Mouse (Mus musculus): ENCODE data around the gene Ap5s1. TPM values are rescaled to one million over a fixed set of nuclear protein-coding genes. Genes with fewer than 3 reads are reported as not detected.

Ap5s1 gene
- polyA plus RNA-seq, 1 experiment from 2014 or later = 36.1 TPM

DNA sequence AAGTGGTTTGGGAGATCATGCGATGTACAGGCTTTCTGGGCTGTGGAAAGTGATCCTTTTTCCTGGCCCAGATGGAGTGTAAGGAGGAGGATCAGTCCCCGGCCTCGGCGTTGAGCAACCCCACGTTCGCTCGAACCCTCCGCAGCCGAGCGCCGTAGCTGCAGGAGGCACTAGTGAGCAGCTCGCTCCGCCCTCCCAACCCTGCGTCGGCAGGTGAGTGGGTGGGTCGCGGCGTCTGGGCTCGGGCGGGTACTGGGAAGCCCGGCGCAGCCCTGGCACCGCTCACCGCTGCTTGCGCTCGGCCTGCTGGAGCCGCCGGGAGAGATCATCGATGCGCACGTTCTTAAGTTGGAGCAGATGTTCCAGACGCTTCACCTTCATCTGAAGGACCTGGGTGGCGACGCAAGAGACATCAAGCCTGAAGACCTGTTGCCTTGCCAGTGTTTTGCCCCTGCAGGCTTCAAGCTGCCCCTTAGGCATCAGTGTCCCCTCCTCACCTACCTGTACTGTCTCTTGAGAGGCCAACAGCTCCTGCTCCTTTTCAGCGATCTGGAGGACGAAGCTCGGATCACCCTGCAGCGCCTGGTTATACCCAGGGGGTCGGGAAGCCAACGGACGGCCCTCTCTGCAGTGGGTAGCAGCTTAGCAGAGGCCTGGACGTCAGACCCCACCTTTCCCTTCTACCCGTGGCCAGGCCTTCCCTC, 35.3 kb upstream of the Ap5s1 start:
- Histone ChIP-seq H3K36me3 (ENCODE audit: control insufficient read depth, insufficient read depth, low read length) (no peaks in the 10 kb centered on the region), H3K9ac (ENCODE audit: low read depth, low read length) (no peak overlapping the region), H3K9me3 (ENCODE audit: control insufficient read depth, low read length) (no peaks in the 10 kb centered on the region), H3K4me1 (ENCODE audit: control insufficient read depth, insufficient read depth, low read depth, low read length) (peaks cover 17% of the 10 kb centered on the region), H3K4me2 (ENCODE audit: low read length) (peak overlapping the region; percentile 40), H3K4me3 (ENCODE audit: low read length) (peak overlapping the region; percentile 8; the same call in 1 of the 2 replicates), H3K27ac (ENCODE audit: low read depth, low read length) (no peak overlapping the region), H3K27me3 (replicated peaks; ENCODE audit: control insufficient read depth, insufficient read depth, low read length) (peaks cover 15% of the 10 kb centered on the region)
- whole genome bisulfite sequencing = 13% methylated on average over 43 of the region's 43 CpGs
- no peak for ATAC-seq

DNA sequence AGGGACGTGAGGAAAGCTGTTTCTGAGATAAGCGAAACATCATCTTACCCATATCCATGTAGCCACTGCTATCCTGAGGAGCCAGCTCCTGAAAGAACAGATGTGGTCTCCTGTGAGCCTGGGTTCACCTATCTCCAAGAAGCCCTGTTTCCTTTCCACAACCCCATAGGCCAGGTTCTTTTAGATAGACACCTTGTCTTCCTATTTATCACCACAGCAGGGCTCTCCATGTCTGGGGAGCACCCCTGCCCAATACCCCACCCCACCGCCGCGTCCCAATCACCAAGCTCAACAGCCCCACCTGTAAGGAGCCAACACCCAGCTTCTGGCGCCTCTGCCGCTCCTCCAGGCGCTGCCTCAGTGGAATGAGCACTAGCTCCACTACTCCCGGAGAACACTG, 34.6 kb upstream of the Ap5s1 start:
- Histone ChIP-seq H3K36me3 (ENCODE audit: control insufficient read depth, insufficient read depth, low read length) (no peaks in the 10 kb centered on the region), H3K4me1 (ENCODE audit: control insufficient read depth, insufficient read depth, low read depth, low read length) (peaks cover 24% of the 10 kb centered on the region), H3K4me3 (ENCODE audit: low read length) (no peak overlapping the region), H3K9me3 (ENCODE audit: control insufficient read depth, low read length) (no peaks in the 10 kb centered on the region), H3K9ac (ENCODE audit: low read depth, low read length) (no peak overlapping the region), H3K27me3 (replicated peaks; ENCODE audit: control insufficient read depth, insufficient read depth, low read length) (peaks cover 15% of the 10 kb centered on the region), H3K27ac (ENCODE audit: low read depth, low read length) (no peak overlapping the region), H3K4me2 (ENCODE audit: low read length) (no peak overlapping the region)
- no peak for ATAC-seq
- WGBS = 54% methylated on average over 9 of the region's 9 CpGs

GRCm38 (mm10) chr2:131174700-131175099, 32.2 kb upstream of the Ap5s1 start:
- 4% methylated on average over 11 of the region's 11 CpGs for WGBS
- peaks cover 15% of the 10 kb centered on the region for H3K27me3 ChIP-seq (replicated peaks; ENCODE audit: control insufficient read depth, insufficient read depth, low read length)
- H3K36me3 ChIP-seq (ENCODE audit: control insufficient read depth, insufficient read depth, low read length) = no peaks in the 10 kb centered on the region
- H3K4me3 ChIP-seq (ENCODE audit: low read length) = peak overlapping the region; percentile 53
- no peaks in the 10 kb centered on the region for H3K9me3 ChIP-seq (ENCODE audit: control insufficient read depth, low read length)
- H3K27ac ChIP-seq (ENCODE audit: low read depth, low read length) = peak overlapping the region; percentile 42; the same call in 1 of the 2 replicates
- H3K4me2 ChIP-seq (ENCODE audit: low read length) = peak overlapping the region; percentile 98
- peak; percentile 64 for ATAC-seq
- peaks cover 41% of the 10 kb centered on the region for H3K4me1 ChIP-seq (ENCODE audit: control insufficient read depth, insufficient read depth, low read depth, low read length)
- peak overlapping the region; percentile 55 for H3K9ac ChIP-seq (ENCODE audit: low read depth, low read length)

DNA sequence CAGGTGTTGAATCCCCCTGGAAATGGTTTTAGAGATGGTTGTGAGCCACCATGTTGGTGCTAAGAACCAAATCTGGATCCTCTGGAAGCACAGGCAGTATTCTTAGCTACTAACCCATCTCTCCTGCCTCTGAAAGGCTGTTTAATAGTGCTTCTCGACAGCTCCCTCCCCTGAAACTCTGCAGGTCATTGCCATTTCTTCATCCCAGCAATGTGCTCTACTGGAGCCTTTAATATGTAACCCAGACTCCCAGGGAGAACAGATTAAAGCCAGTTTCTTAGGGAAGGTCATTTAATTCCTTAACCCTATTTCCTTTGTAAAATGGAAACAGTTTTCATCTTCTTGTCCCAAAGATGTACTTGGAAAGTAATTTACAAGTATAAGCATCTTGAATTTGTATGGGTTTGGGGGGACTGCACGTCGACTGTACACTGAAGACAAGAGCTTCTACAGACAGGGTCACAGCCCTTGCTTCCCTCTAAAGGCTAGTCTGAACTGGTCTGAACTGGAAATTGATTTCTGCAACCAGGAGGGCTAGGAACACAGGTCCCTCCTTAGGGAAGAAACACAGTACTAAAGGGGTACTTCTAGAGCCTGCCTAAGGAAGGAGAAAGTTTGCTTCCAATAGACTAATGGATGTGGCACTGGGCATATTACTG, 31.5 kb upstream of the Ap5s1 start:
- Histone ChIP-seq H3K4me2 (ENCODE audit: low read length) (no peak overlapping the region), H3K9ac (ENCODE audit: low read depth, low read length) (no peak overlapping the region), H3K27ac (ENCODE audit: low read depth, low read length) (peak overlapping the region; percentile 42; the same call in 1 of the 2 replicates), H3K27me3 (replicated peaks; ENCODE audit: control insufficient read depth, insufficient read depth, low read length) (peaks cover 15% of the 10 kb centered on the region), H3K4me1 (ENCODE audit: control insufficient read depth, insufficient read depth, low read depth, low read length) (peaks cover 41% of the 10 kb centered on the region), H3K36me3 (ENCODE audit: control insufficient read depth, insufficient read depth, low read length) (no peaks in the 10 kb centered on the region), H3K9me3 (ENCODE audit: control insufficient read depth, low read length) (no peaks in the 10 kb centered on the region), H3K4me3 (ENCODE audit: low read length) (no peak overlapping the region)
- ATAC-seq = no peak
- WGBS = 59% methylated on average over 3 of the region's 3 CpGs

- no peak for ATAC-seq
- no peak overlapping the region for H3K27ac ChIP-seq (ENCODE audit: low read depth, low read length)
- no peaks in the 10 kb centered on the region for H3K9me3 ChIP-seq (ENCODE audit: control insufficient read depth, low read length)
- H3K9ac ChIP-seq (ENCODE audit: low read depth, low read length) = no peak overlapping the region
- 100% methylated on average over 1 of the region's 1 CpGs for WGBS
- H3K4me3 ChIP-seq (ENCODE audit: low read length) = no peak overlapping the region
- peaks cover 41% of the 10 kb centered on the region for H3K4me1 ChIP-seq (ENCODE audit: control insufficient read depth, insufficient read depth, low read depth, low read length)
- H3K36me3 ChIP-seq (ENCODE audit: control insufficient read depth, insufficient read depth, low read length) = no peaks in the 10 kb centered on the region
- peaks cover 15% of the 10 kb centered on the region for H3K27me3 ChIP-seq (replicated peaks; ENCODE audit: control insufficient read depth, insufficient read depth, low read length)
- no peak overlapping the region for H3K4me2 ChIP-seq (ENCODE audit: low read length)
Observed at GRCm38 (mm10) chr2:131175945-131176309, 31.0 kb upstream of the Ap5s1 start.

GRCm38 (mm10) chr2:131176491-131176890, 30.4 kb upstream of the Ap5s1 start:
- Histone ChIP-seq H3K4me1 (ENCODE audit: control insufficient read depth, insufficient read depth, low read depth, low read length) (peaks cover 41% of the 10 kb centered on the region), H3K9me3 (ENCODE audit: control insufficient read depth, low read length) (no peaks in the 10 kb centered on the region), H3K4me2 (ENCODE audit: low read length) (peak overlapping the region; percentile 97; the same call in 1 of the 2 replicates), H3K4me3 (ENCODE audit: low read length) (no peak overlapping the region), H3K9ac (ENCODE audit: low read depth, low read length) (no peak overlapping the region), H3K36me3 (ENCODE audit: control insufficient read depth, insufficient read depth, low read length) (no peaks in the 10 kb centered on the region), H3K27me3 (replicated peaks; ENCODE audit: control insufficient read depth, insufficient read depth, low read length) (peaks cover 15% of the 10 kb centered on the region), H3K27ac (ENCODE audit: low read depth, low read length) (no peak overlapping the region)
- WGBS = 54% methylated on average over 5 of the region's 5 CpGs
- ATAC-seq = no peak

GRCm38 (mm10) chr2:131177932-131178331, 28.9 kb upstream of the Ap5s1 start:
- no peak for ATAC-seq
- peaks cover 41% of the 10 kb centered on the region for H3K4me1 ChIP-seq (ENCODE audit: control insufficient read depth, insufficient read depth, low read depth, low read length)
- WGBS = 80% methylated on average over 9 of the region's 9 CpGs
- H3K27me3 ChIP-seq (replicated peaks; ENCODE audit: control insufficient read depth, insufficient read depth, low read length) = peaks cover 2% of the 10 kb centered on the region
- no peaks in the 10 kb centered on the region for H3K36me3 ChIP-seq (ENCODE audit: control insufficient read depth, insufficient read depth, low read length)
- peak overlapping the region; percentile 97 for H3K4me2 ChIP-seq (ENCODE audit: low read length)
- no peaks in the 10 kb centered on the region for H3K9me3 ChIP-seq (ENCODE audit: control insufficient read depth, low read length)
- no peak overlapping the region for H3K27ac ChIP-seq (ENCODE audit: low read depth, low read length)
- H3K4me3 ChIP-seq (ENCODE audit: low read length) = peak overlapping the region; percentile 78
- peak overlapping the region; percentile 28; the same call in 1 of the 2 replicates for H3K9ac ChIP-seq (ENCODE audit: low read depth, low read length)

GRCm38 (mm10) chr2:131178828-131179245, 28.0 kb upstream of the Ap5s1 start:
- H3K27ac ChIP-seq (ENCODE audit: low read depth, low read length) = peak overlapping the region; percentile 97
- no peaks in the 10 kb centered on the region for H3K27me3 ChIP-seq (replicated peaks; ENCODE audit: control insufficient read depth, insufficient read depth, low read length)
- H3K4me1 ChIP-seq (ENCODE audit: control insufficient read depth, insufficient read depth, low read depth, low read length) = peaks cover 41% of the 10 kb centered on the region
- H3K4me2 ChIP-seq (ENCODE audit: low read length) = peak overlapping the region; percentile 97
- ATAC-seq = no peak
- 26% methylated on average over 25 of the region's 26 CpGs for WGBS
- peak overlapping the region; percentile 78 for H3K4me3 ChIP-seq (ENCODE audit: low read length)
- no peaks in the 10 kb centered on the region for H3K36me3 ChIP-seq (ENCODE audit: control insufficient read depth, insufficient read depth, low read length)
- peak overlapping the region; percentile 88 for H3K9ac ChIP-seq (ENCODE audit: low read depth, low read length)
- H3K9me3 ChIP-seq (ENCODE audit: control insufficient read depth, low read length) = no peaks in the 10 kb centered on the region

DNA sequence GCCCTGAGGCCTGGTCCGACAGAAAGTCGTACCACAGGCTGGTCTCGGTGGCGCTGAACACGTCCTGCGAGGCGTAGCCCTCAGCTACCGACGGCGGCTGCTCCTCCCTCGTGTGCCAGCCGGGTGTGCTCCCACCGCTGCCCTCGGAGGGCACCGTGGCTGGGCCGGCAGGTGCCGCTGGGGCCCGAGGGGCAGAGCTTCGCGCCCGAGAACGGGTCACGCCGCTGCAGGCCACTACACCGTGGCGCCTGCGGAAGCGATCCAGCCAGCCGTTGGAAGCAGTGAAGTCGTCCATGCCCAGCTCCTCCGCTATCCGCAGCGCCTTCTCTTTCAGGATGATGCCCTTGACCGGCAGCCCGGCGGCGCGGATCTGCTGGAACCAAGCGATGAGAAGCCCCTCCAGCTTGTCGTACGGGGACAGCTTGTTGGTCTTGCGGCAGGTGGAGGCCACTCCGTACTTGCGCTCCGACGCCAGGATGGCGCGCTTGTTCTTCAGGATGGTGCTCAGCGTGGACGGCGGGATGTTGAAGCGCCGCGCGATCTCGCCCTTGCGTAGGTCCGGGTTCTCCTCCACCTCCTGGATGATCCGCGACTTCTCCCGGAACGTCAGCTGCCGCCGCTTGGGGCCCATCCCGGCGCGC, 27.5 kb upstream of the Ap5s1 start:
- Histone ChIP-seq H3K4me3 (ENCODE audit: low read length) (peak overlapping the region; percentile 78), H3K27ac (ENCODE audit: low read depth, low read length) (peak overlapping the region; percentile 97), H3K9me3 (ENCODE audit: control insufficient read depth, low read length) (no peaks in the 10 kb centered on the region), H3K4me2 (ENCODE audit: low read length) (peak overlapping the region; percentile 97), H3K27me3 (replicated peaks; ENCODE audit: control insufficient read depth, insufficient read depth, low read length) (no peaks in the 10 kb centered on the region), H3K9ac (ENCODE audit: low read depth, low read length) (peak overlapping the region; percentile 88), H3K36me3 (ENCODE audit: control insufficient read depth, insufficient read depth, low read length) (no peaks in the 10 kb centered on the region), H3K4me1 (ENCODE audit: control insufficient read depth, insufficient read depth, low read depth, low read length) (peaks cover 35% of the 10 kb centered on the region)
- peak; percentile 62 for ATAC-seq
- WGBS = under 1% methylated on average over 67 of the region's 67 CpGs

Measured in hindbrain, embryonic 16.5 days (tissue).